Mouse (Mus musculus): Measurements from ENCODE around the gene Efna5.
A peak's percentile ranks its signal among the peaks of the same experiment; 100 is the strongest.

Efna5 gene

DNA sequence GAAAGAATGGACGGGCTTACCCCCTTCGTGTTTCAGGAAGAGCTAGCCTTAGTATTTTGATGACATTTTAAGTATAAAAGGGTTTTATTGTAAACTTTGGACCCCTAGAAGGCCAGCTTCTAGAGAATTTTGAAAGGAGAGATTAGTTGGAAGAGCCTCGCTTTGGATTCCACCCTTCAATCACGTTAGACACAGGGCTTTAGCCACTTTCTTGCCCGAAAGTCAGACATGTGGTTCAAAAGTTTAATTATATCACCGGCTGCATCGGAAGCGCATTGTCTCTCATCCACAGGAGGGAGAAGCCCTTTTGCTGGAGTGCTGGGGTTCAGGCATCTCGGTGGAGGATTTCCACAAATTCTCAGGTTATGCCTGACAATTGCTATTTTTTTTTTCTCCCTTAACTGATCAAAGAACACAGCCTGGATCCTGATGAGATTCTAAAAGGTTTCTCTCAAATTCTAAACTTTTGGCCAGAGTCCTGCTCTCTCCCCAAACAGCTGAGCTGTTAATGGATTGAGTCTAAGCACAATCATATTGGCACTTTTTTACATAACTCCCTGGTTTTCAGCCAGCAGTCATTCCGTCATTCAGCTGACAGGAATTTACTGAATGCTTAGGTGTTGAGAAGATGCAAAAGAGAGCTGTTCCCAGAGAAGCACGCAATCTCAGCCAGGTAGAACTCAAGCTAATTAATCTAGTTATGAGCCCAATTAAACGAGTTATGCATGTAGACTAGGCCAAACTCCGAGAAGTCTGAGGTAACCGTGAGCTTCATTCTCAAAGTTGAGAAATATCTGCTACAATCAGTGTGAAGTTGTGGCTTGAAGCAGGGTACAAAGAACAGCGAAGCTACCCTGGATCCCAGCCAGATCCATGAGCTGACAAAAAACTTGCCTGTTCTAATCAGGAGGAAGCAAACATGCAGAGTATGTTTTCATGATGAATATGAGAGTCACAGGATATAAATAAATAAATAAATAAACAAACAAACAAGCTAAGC, 91.5 kb downstream of the Efna5 start:
- peak; percentile 52 for DNase-seq (ENCODE audit: inconsistent ontology term)

DNA sequence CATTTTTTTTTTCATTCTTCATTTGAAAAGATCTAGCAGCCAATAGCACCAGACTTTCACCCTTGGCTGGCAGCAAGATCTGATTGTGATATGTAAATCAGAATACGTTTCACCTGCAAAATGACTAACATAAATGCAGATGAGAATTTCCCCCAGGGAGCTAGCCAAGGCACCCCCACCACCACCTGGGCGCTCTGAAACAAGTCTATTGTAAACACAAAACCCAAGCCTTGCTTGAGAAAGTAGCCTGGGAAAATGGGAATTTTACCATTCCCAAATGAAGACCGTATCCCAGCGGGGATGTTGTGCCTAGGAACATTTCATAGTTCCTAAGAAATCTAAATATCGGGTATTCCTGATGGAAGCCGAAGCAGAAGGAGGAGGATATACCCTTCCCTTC, 92.3 kb downstream of the Efna5 start:
- no peak for DNase-seq (ENCODE audit: inconsistent ontology term)

DNA sequence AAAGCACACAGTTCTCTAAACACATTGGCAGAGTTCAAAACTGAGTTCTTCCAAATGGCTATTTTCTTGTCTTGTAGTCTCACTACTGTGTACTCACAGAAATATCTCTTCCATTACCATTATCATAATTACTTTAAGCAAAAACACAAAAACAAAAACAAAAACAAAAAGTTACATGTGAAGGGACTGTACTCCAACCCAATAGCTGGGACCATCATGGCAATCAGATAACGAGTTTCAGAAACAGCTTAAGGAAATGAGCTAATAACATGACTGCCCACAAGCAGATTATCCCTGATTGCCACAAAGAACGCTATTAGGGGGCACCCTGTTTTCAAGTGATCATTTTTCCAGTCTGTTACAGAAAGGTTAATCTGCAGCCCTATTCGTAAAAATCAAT, 93.3 kb downstream of the Efna5 start:
- DNase-seq (ENCODE audit: inconsistent ontology term): no peak

DNA sequence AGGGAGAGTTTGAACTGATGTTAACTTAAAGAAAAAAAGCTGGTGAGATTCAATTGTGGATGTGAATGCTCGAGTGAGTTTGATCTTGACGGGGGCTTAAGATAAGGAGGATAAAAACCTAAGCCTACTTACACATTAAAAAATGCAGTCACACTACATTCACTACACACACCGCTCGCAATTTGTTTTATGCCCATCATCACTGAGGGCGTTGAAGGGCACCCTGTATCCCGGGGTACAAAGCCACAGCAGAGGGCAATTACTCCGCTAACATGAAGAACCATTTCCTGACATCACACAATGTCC, 94.6 kb downstream of the Efna5 start:
- DNase-seq (ENCODE audit: inconsistent ontology term): no peak

DNA sequence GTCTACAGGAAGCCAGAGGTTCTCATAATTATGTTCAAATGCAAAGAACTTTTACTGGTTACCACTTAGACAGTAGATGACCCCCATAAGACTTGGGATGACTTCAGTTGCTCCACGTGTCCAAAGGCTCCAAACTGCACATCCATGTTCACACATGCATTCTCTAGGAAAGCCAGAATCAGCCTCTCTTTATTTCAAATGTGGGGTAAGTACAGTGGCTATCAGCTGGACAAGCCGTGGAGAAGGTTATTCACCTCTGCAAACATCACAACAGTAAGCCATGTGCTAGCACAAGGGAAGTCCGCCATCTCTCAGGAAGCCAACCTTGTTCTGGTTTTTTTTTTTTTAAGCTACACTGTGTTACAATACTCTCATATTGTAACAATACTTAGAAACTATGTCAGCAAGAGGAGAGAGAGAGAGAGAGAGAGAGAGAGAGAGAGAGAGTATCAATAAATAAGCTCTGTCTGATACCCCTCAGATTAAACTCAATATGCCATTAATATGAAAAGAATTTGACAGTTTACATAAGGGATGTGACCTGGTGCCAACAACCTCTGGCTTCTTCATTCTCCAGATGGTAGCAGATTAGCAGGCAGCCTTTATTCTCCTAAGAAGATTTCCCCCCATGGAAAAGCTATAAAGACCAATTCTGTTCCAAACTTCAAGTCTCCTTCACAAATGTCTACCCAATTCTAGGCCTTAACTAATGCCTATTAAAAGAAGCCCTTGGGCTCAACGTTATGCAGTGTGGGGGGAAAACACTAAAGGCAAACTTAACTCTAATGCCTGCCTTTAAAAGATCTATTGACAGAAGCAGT, 95.1 kb downstream of the Efna5 start:
- DNase-seq (ENCODE audit: inconsistent ontology term): no peak

DNA sequence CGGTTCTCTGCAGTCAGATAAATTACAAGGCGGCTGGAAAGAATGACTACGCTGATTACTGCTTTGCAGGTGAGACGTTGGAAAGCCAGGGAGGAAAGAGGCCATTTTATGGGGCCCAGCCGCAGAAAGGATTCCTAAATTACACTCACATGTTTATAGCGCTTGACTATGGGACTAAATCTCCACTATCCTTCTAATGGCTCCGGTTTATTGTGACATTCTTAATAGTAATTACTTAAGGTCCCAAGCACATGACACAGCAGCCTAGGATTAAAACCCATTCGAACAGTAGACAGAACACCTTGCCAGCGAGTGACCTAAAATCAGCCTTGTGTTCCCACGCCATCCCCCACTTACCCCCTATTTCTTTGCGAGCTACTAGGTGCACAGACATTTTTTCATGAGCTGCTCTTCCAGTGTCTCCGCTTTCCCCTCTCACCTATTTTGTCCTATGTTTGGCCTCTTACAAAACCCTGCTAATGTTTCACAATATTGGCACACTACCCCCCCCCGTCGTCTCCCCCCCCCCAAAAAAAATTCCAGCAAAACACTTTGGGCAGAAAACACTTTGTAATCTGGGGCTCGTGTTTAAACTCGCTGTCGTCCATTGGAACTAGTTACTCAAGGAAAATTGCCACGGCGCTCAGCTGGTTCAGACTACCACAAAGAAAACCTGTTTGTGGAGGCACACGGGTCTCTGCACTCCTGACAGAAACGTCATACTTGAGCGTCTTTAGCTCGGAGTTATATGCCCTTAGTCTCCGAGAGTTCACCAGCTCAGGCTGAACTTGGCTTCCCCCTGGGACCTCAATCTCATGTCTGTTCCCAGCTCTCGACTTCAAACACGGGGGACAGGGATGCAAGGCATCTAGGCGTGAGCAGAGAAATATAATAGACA, 96.6 kb downstream of the Efna5 start:
- no peak for DNase-seq (ENCODE audit: inconsistent ontology term)

DNA sequence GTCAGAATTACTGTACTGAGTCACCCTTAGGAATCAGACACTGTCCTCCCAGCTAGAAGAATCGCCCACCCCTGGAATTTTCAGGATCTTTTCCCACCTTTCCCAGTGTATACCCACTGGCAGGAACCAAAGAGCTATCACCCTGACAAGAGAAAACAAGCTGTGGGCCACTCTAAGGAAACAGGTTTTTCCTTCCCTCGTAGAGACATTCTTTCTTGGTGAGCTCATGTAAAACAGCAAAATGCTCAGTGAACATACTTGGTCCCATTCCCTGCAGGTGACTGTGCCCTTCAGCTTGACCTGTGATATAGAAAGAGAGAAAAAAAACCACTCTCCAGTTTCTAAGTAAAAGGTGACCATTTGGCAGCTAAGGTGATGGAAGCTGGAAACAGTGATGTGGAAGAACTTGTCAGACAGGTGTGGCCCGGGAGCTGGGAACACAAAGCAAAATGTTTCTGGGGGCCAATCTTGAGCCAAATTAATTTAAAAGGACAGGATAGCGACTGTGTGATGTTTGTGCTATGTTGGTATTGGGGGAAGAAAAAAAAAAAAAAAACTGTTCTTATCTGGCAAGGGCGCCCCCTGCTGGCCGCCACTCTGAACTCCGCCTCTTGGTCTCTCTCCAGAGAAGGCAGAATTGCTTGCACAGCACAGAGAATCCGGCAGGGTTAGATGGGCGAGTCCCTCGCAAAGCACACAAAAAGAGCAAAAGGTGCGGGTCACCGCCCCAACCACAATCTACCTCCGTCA, 97.4 kb downstream of the Efna5 start:
- DNase-seq (ENCODE audit: inconsistent ontology term): peak; percentile 83

DNA sequence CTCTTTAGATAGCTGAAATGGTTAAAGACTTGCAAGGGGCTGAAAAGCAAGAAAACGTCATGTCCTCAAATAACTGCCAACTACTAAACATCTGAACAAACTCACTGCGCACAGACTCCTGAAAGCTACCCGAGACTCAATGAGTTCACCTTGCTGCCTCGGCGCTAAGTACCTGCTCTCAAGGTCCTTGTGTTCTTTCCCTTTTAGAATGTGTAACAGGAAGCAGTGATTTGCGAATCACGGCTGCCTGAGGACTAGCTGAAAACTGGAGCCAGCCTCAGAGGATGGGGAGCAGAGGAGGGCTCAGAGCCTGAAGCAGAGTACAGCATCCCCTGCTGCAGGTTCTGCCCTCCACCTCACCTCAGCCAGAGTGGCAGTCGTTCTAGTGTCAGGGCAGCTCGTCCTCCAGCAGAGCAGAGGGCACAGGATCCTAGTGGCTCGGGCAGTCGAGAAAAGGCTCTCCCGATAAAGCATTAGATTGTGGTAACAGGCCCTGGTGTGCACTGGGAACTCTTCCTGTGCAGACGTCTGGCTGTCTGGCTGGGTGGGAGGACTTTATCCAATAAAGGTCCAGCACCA, 98.2 kb downstream of the Efna5 start:
- no peak for DNase-seq (ENCODE audit: inconsistent ontology term)

DNA sequence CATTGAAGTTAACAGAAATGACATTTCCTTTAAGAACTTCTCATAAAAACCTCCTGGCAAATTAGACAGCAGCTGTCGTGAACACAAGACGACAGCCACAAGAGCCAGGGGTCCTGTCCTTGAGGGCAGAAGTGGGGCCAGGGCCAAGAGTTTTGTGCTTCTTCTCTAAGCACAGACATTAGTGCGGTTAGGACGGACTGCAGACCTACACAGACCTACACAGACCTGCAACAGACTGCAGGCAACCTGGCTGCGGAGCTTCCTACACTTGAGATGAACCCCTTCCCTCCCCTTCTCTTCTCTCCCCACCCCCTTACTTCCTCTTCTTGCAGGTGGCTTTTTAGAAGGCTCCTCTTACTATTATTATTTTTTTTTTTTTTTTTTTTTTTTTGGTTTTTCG, 100.0 kb downstream of the Efna5 start:
- DNase-seq (ENCODE audit: inconsistent ontology term): no peak

DNA sequence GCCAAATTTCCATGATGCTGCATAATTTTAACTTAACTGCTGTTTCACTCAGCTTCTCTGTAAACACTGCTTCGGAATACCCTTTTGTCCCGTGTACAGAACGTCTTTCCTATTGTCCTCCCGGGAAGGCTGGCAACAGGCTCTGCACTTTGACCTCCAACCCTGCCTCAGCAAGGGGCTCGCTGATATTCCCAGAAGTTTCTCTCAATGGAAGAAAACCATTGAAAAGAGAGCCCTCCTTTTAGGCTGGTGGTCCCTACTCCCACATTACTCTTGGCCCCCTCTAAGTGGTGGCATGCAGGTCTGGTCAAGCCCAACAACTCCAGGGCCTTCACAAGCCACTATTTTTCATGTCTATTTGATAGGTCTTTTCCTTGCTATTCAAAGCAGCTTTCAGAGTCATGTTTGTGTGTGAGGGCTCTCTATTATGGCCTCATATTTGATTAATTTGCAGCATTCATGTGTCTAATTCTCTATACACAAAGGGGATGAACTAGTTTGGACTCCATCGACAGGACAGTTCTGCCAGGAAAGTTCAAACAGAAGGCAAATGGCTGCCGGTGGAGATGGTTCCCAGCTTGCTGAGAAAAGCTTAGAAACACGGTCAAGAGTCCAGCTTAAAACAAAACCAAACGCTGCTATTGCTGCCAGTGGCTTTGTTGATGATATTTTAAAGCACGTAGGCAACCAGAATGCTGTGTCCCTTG, 103.1 kb downstream of the Efna5 start:
- peak; percentile 40 for DNase-seq (ENCODE audit: inconsistent ontology term)

DNA sequence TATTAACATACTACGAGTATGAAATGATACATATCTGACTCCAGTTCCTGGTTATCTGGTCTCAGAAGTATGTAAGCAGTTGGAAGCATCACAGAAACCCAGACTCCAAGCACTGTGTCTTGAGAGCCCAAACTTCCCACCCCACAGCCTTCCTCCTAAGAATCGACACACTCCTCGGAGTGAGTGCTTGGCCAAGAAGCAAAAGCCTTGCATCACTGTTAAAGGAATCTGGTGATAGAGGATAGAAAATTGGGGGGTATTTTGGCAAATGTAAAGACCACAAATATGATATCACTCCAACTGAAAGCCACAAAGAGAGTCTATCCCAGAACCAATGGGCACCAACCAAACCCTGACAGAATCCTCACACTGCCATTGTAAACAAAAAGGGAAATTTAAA, 104.4 kb downstream of the Efna5 start:
- DNase-seq (ENCODE audit: inconsistent ontology term): no peak

DNA sequence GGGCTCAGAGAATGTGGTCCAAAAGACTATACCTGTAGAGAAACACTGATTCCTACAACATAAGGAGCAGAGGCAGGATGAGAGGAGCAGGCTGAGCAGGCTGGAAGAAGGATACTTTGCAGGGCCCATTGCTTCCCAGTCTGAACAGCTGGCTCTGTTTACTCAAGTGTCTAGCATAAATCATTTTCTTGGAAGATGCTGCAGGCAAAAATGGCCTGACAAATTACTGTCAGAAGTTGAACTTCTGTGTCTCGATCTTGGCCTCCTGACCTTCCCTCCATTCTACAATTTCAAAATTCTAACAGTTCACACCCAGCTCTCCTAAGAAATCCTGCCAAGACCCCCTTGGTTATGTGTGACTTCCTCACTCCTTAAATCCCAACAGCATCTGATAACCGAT, 105.1 kb downstream of the Efna5 start:
- no peak for DNase-seq (ENCODE audit: inconsistent ontology term)

DNA sequence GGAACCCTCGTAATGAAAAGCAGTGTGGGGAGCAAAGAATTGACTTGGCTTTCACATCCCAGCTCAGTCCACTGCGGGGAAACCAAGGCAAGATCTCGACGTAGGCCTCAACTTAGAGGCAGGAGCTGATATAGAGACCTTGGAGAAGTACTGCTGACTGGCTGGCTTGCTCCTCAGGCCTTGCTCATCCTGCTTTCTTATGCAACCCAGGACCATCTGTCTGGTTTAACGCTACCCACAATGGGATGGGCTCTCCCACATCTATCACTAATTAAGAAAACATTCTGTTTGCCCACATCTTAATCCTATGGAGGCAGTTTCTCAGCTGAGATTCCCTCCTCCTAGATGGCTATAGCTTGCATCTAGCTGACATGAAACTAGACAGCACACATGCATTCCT, 105.7 kb downstream of the Efna5 start:
- DNase-seq (ENCODE audit: inconsistent ontology term): no peak

DNA sequence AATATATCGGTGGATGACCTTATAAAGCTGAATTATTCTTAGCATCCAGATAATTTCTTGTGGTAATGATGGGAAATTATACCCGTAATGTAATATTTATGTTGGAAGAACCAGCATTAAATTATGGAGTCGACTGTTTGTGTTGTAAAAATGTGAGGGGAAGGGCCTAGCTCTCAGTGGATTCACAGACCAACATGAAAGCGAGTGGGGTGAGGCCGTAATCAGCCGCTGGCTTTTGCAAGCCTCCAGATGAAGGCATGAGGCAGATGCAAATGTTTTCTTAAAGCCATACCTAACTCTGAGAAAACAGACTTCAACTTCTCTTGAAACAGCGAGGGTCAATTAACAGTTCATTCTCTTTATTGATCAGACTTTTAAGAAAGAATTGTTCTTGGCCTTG, 106.4 kb downstream of the Efna5 start:
- DNase-seq (ENCODE audit: inconsistent ontology term): no peak

DNA sequence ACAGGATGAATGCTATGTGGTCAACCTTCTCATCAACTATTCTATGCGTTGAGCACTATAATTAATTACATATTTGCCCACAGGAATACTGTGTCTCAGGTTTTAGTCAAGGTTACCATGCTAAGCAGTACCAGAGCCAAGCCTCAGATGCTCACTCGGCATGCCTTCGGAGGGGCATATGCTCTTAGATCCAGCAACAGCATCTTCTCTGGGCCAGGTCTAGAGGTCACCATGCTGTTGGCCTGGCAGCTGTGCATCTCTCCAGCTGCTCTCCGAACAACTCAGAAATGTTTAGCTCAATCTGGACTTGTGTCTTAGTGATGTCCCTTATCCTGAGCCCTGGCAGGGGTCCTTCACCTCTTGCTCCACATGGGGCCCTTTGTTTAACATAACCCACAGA, 114.4 kb downstream of the Efna5 start:
- DNase-seq (ENCODE audit: inconsistent ontology term): no peak

DNA sequence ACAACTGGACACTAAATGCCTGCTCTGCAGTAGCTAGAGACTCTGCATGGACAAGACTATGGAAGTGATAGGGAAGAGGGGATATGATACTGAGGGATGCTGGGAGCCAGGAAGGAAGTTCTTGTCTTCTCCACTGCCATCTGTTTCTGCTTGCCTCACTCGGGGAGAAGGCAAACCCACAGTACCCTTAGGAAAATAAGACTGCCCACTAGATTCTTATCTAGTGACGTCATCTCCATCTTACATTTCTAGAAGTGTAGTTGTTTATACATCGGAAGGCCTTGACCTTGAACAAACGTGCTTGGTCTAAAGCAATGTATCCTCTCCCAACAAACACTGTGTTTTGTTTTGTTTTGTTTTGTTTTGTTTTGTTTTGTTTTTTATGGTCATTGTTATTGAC, 116.0 kb downstream of the Efna5 start:
- DNase-seq (ENCODE audit: inconsistent ontology term): no peak

DNA sequence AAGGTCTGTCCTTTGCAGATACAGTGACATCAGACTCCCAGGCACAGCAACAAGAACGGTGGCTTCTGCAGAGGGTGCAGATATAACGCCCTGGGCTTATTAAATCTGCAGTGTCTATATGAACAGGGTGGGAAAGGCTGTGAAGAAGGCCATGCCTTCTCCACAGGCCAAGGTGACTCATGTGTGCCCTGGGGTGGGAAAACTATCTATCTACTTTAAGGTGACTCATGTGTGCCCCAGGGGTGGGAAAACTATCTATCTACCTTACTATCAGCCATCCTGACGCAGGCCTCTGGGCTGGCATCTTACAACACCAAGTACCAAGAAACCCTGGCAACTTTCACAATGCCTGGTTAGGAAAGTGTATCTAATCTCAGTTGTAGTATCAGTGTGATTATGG, 124.2 kb downstream of the Efna5 start:
- no peak for DNase-seq (ENCODE audit: inconsistent ontology term)

DNA sequence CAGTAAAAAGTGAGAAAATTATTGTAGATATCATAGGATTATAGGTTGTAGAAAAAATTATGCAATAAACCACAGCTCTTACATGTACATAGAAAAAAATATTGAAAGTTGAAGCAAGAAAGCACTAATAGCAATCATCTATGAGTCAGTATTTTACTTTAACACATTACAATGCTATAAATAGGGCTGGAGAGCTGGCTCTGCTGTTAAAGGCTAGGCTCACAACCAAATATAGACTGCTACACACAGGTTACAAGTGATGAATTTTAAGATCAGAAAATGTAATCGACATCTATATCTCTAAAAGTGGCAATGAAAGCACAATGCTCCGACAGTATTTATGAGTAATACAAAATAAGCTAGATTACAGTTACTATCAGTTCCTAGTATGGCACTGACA, 125.5 kb downstream of the Efna5 start:
- DNase-seq (ENCODE audit: inconsistent ontology term): no peak

DNA sequence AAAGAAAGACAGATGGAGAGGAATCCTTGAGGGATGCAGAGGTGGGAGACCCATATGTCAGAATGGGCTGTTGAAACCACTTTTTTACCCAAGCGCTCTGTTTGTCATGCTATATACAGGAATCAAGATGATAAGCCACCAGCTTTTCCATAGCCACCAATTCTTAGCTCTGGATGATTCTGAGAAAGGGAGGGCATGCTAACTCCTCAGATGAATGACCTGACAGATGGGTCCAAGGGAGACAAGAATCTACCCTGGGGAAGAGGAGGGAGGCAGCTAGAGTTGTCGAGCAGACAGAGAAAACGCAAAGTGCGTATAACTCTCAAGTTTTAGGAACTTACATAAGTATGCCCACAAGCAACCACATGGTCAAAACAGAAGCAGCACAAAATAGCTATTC, 126.5 kb downstream of the Efna5 start:
- no peak for DNase-seq (ENCODE audit: inconsistent ontology term)

DNA sequence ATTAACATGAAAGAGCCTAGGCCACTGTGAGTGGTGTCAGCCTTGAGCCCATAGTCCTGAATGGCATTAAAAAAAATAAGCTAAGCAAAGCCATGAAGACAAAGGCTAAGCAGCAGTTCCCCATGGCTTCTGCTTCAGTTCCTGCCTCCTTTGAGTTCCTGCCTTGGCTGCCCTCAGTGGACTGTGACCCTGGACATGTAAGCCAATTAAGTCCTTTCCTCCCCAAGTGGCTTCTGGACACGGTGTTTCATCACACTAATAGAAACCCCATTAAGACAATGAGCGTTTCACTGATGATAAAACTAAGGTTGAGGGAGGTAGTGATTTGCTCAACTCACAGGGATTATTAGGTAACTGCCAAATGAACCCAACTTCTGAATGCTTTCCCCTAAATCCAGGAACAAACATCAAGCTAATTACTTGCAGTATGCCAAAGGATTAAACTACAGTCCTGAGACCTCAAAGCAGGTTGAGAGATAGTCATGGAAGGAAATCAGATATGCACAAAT, 128.7 kb downstream of the Efna5 start:
- DNase-seq (ENCODE audit: inconsistent ontology term): no peak

Measured in Muller cell, postnatal 12 days (primary cell).